Mouse (Mus musculus) forebrain, embryonic 14.5 days (tissue): ENCODE measurements around the gene Rnf41. TPM values are rescaled to one million over a fixed set of nuclear protein-coding genes. Genes with fewer than 3 reads are reported as not detected.

Experiments
- ATAC-seq: fragments of 200-750 bp; cut with Nextera tagmentation; 2 replicates; pipeline ENCODE4 v1.8.0; 2017; ENCODE audit warnings: mild to moderate bottlenecking, moderate library complexity
- DNase-seq: peaks from one replicate; pipeline ENCODE4 v3.0.0-alpha.2; 2015; ENCODE audit warnings: low spot score
- H3K27ac ChIP-seq: fragments of 300-500 bp; sonication (generic); 2 replicates; pipeline ENCODE4 v1.5.1; 2014; ENCODE audit warnings: low read depth, mild to moderate bottlenecking, control low read depth, low read length, moderate library complexity
- H3K27me3 ChIP-seq: fragments of 300-500 bp; sonication (generic); replicated peaks from 2 replicates; pipeline ENCODE4 v1.6.1; 2014; ENCODE audit warnings: low read length, control low read depth, mixed read lengths; ENCODE audit not compliant: control insufficient read depth, insufficient read depth
- H3K36me3 ChIP-seq: fragments of 300-500 bp; sonication (generic); 2 replicates; pipeline ENCODE4 v1.6.1; 2014; ENCODE audit warnings: low read length, control low read depth; ENCODE audit not compliant: control insufficient read depth, insufficient read depth
- H3K4me1 ChIP-seq: fragments of 300-500 bp; sonication (generic); 2 replicates; pipeline ENCODE4 v1.6.1; 2014; ENCODE audit warnings: antibody characterized with exemption, low read length, control low read depth; ENCODE audit not compliant: control insufficient read depth, insufficient read depth
- H3K4me2 ChIP-seq: fragments of 300-500 bp; sonication (generic); 2 replicates; pipeline ENCODE4 v1.6.1; 2014; ENCODE audit warnings: mild to moderate bottlenecking, control low read depth, low read length
- H3K4me3 ChIP-seq: fragments of 300-500 bp; sonication (generic); 2 replicates; pipeline ENCODE4 v1.5.1; 2014; ENCODE audit warnings: low read depth, low read length, control low read depth
- H3K9ac ChIP-seq: fragments of 300-500 bp; sonication (generic); 2 replicates; pipeline ENCODE4 v1.6.1; 2014; ENCODE audit warnings: mild to moderate bottlenecking, low read length, control low read depth, moderate library complexity
- H3K9me3 ChIP-seq: fragments of 300-500 bp; sonication (generic); replicated peaks from 2 replicates; pipeline ENCODE4 v1.6.1; 2016; ENCODE audit warnings: low read length, control low read depth, mixed read lengths; ENCODE audit not compliant: control insufficient read depth
- WGBS: fragments of 180-500 bp; shearing (Covaris S2); extraction: QIAGEN DNeasy Blood & Tissue Kit; methylation state at CpG from one replicate; pipeline ENCODE4 v1.1.7; 2014; 5-methylcytosine and 5-hydroxymethylcytosine counted together
- polyA plus RNA-seq: library from polyadenylated mRNA; unstranded; fragments of >200 nt; fragmentation: Nextera tagmentation; extraction: Ambion mirVana; gene quantifications from 2 replicates; pipeline ENCODE4 v1.2.1, GENCODE M21; 2014

Rnf41 gene
- polyA plus RNA-seq, 1 experiment from 2014 or later = 94.2 TPM

GRCm38 (mm10) chr10:128458719-128459408 lies 47.4 kb downstream of the Rnf41 start, which contains the start of gene Smarcc2:
Gene Smarcc2, plus strand, starts transcription at chr10:128459248.
- peak within 1 kb of the TSS; percentile 98 for H3K27ac ChIP-seq
- H3K4me1 ChIP-seq = peaks cover 10% of the 10 kb centered on the region
- peak within 1 kb of the TSS; percentile 98 for H3K9ac ChIP-seq
- DNase-seq = peak; percentile 81
- H3K36me3 ChIP-seq = peaks cover 29% of the 10 kb centered on the region
- peak; percentile 77 for ATAC-seq
- peak within 1 kb of the TSS; percentile 81 for H3K4me2 ChIP-seq
- no peaks in the 10 kb centered on the region for H3K27me3 ChIP-seq
- H3K9me3 ChIP-seq = no peaks in the 10 kb centered on the region
- peak within 1 kb of the TSS; percentile 91 for H3K4me3 ChIP-seq
- WGBS = under 1% methylated on average over 56 of the region's 86 CpGs

- Histone ChIP-seq H3K27ac (peak overlapping the region; percentile 98), H3K36me3 (peaks cover 37% of the 10 kb centered on the region), H3K4me1 (peaks cover 10% of the 10 kb centered on the region), H3K9me3 (no peaks in the 10 kb centered on the region), H3K9ac (peak overlapping the region; percentile 98), H3K27me3 (no peaks in the 10 kb centered on the region), H3K4me3 (peak overlapping the region; percentile 91), H3K4me2 (peak overlapping the region; percentile 81)
- ATAC-seq (peak; percentile 68), DNase-seq (peak; percentile 59)
- WGBS = under 1% methylated on average over 28 of the region's 67 CpGs
These were observed 48.2 kb downstream of the Rnf41 start for GRCm38 (mm10) chr10:128459409-128460269.

GRCm38 (mm10) chr10:128460270-128460630 lies 48.8 kb downstream of the Rnf41 start:
- H3K4me3 ChIP-seq = peak overlapping the region; percentile 91
- no peaks in the 10 kb centered on the region for H3K27me3 ChIP-seq
- no peaks in the 10 kb centered on the region for H3K9me3 ChIP-seq
- ATAC-seq (no peak), DNase-seq (peak; percentile 20)
- peak overlapping the region; percentile 98 for H3K9ac ChIP-seq
- 0% methylated on average over 5 of the region's 5 CpGs for WGBS
- H3K4me2 ChIP-seq = peak overlapping the region; percentile 81
- H3K4me1 ChIP-seq = peaks cover 10% of the 10 kb centered on the region
- H3K27ac ChIP-seq = peak overlapping the region; percentile 98; the same call in 1 of the 2 replicates
- H3K36me3 ChIP-seq = peaks cover 43% of the 10 kb centered on the region

GRCm38 (mm10) chr10:128474366-128474765 lies 62.9 kb downstream of the Rnf41 start:
- no peak overlapping the region for H3K4me2 ChIP-seq
- no peak for DNase-seq
- H3K9ac ChIP-seq = no peak overlapping the region
- peaks cover 96% of the 10 kb centered on the region for H3K36me3 ChIP-seq
- H3K9me3 ChIP-seq = no peaks in the 10 kb centered on the region
- no peaks in the 10 kb centered on the region for H3K27me3 ChIP-seq
- H3K4me1 ChIP-seq = no peaks in the 10 kb centered on the region
- no peak for ATAC-seq
- H3K27ac ChIP-seq = no peak overlapping the region
- H3K4me3 ChIP-seq = no peak overlapping the region
- 84% methylated on average over 12 of the region's 12 CpGs for WGBS

- H3K9me3 ChIP-seq = no peaks in the 10 kb centered on the region
- H3K4me2 ChIP-seq = no peak overlapping the region
- H3K4me3 ChIP-seq = no peak overlapping the region
- H3K27me3 ChIP-seq = no peaks in the 10 kb centered on the region
- H3K27ac ChIP-seq = no peak overlapping the region
- peaks cover 96% of the 10 kb centered on the region for H3K36me3 ChIP-seq
- ATAC-seq (no peak), DNase-seq (no peak)
- WGBS = 88% methylated on average over 7 of the region's 7 CpGs
- H3K9ac ChIP-seq = no peak overlapping the region
- H3K4me1 ChIP-seq = no peaks in the 10 kb centered on the region
These were observed 74.9 kb downstream of the Rnf41 start for GRCm38 (mm10) chr10:128486370-128486769.

- 91% methylated on average over 22 of the region's 22 CpGs for WGBS
- Histone ChIP-seq H3K9ac (no peak overlapping the region), H3K4me1 (peaks cover 4% of the 10 kb centered on the region; the same call in 1 of the 2 replicates), H3K4me3 (no peak overlapping the region), H3K4me2 (no peak overlapping the region), H3K27ac (no peak overlapping the region), H3K27me3 (no peaks in the 10 kb centered on the region), H3K36me3 (peaks cover 86% of the 10 kb centered on the region), H3K9me3 (no peaks in the 10 kb centered on the region)
- DNase-seq = no peak
- no peak for ATAC-seq
These were observed 76.6 kb downstream of the Rnf41 start for GRCm38 (mm10) chr10:128487861-128488712.

GRCm38 (mm10) chr10:128488776-128489175 lies 77.3 kb downstream of the Rnf41 start:
- H3K9me3 ChIP-seq = no peaks in the 10 kb centered on the region
- H3K27me3 ChIP-seq = no peaks in the 10 kb centered on the region
- 87% methylated on average over 4 of the region's 4 CpGs for WGBS
- peaks cover 4% of the 10 kb centered on the region; the same call in 1 of the 2 replicates for H3K4me1 ChIP-seq
- peaks cover 79% of the 10 kb centered on the region for H3K36me3 ChIP-seq
- no peak overlapping the region for H3K4me3 ChIP-seq
- ATAC-seq (no peak), DNase-seq (no peak)
- H3K4me2 ChIP-seq = no peak overlapping the region
- no peak overlapping the region for H3K9ac ChIP-seq
- H3K27ac ChIP-seq = no peak overlapping the region

GRCm38 (mm10) chr10:128489380-128489779 lies 77.9 kb downstream of the Rnf41 start:
- ATAC-seq (no peak), DNase-seq (no peak)
- no peak overlapping the region for H3K27ac ChIP-seq
- WGBS = 68% methylated on average over 5 of the region's 5 CpGs
- H3K4me2 ChIP-seq = no peak overlapping the region
- H3K4me1 ChIP-seq = peaks cover 4% of the 10 kb centered on the region; the same call in 1 of the 2 replicates
- peaks cover 73% of the 10 kb centered on the region for H3K36me3 ChIP-seq
- H3K4me3 ChIP-seq = no peak overlapping the region
- H3K9me3 ChIP-seq = no peaks in the 10 kb centered on the region
- H3K27me3 ChIP-seq = no peaks in the 10 kb centered on the region
- no peak overlapping the region for H3K9ac ChIP-seq
